Mouse (Mus musculus): ENCODE measurements around the gene Olfr594.
"Not testable (repeated sequence)": the region's sequence is repeated elsewhere in the genome, so short reads cannot be mapped to it uniquely, and the experiment has no call there.

Olfr594 gene

GRCm38 (mm10) chr7:103216696-103217095, at the start of gene Olfr594:
Gene Olfr594 (plus strand): TSS chr7:103216996.
- no peak for DNase-seq (ENCODE audit: low spot score)

DNA sequence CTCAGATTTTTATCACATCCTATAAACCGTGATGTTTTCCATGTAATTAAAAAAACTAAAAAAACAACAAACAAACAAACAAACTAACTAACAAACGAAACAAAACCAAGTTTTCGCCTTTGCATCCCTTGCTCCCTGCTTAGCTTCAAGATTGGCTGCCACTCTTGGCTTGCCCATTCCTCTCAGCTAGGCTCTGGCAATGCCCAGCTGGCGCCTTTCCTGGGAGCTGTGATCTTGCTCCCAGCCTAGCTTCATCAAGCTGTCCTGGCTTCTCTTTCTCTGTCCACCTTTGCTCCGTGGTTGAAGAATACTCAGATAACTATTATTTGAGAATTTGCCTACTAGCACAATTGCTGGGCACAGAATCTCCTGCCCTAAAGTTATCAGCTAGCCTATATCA, 47.1 kb upstream of the Olfr594 start:
- DNase-seq (ENCODE audit: low spot score), result no peak

DNA sequence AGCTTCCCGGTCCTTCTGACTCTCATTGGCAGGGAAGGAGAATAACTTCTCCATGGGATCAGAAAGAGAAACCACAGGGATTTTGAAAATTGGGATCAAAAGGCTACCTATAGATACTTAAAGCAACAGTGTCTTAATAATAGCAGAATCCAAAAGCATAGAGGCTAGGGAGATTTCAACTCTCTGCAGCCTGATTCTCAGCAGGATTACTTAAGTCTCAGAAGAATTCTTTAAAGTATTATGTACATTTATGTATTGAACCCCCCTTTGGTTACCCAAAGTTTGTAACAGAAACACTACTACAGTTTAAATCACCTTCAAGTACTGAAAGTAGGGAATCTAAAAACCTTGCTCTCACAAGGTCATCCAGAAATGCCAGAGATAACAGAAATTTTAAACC, 38.6 kb upstream of the Olfr594 start, which contains the start of gene Olfr591:
Olfr591 (minus strand) TSS at position 101 of the 400 bp plus-strand sequence.
- no peak for DNase-seq (ENCODE audit: low spot score)

DNA sequence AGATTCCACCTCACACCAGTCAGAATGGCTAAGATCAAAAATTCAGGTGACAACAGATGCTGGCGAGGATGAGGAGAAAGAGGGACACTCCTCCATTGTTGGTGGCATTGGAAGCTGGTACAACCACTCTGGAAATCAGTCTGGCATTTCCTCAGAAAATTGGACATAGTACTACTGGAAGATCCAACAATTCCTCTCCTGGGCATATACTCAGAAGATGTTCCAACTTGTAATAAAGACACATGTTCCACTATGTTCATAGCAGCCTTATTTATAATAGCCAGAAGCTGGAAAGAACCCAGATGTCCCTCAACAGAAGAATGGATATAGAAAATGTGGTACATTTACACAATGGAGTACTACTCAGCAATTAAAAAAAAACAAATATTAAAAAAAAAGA, 32.3 kb upstream of the Olfr594 start, which contains the start of gene Olfr592:
Olfr592 (plus strand) TSS at position 301 of the 400 bp plus-strand sequence.
- DNase-seq (ENCODE audit: low spot score), result not testable (repeated sequence)

- no peak for DNase-seq (ENCODE audit: low spot score)
Measured at GRCm38 (mm10) chr7:103211562-103211961, 5.2 kb upstream of the Olfr594 start, which contains the start of gene Olfr593. Gene Olfr593 (plus strand): TSS chr7:103211862.

DNA sequence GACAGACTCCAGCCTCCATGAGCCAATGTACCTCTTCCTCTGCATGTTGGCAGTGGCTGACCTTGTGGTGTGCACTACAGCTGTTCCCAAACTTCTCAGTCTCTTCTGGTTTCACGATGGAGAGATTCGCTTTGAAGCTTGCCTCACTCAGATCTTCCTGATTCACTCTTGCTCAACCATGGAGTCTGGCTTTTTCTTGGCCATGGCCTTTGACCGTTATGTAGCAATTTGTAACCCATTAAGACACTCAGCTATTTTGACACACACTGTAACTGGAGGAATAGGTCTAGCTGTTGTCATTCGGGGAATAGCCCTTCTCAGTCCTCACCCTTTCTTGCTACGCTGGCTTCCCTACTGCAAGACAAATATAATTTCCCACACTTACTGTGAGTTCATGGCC, 4.7 kb upstream of the Olfr594 start:
- DNase-seq (ENCODE audit: low spot score), result not testable (repeated sequence)

DNA sequence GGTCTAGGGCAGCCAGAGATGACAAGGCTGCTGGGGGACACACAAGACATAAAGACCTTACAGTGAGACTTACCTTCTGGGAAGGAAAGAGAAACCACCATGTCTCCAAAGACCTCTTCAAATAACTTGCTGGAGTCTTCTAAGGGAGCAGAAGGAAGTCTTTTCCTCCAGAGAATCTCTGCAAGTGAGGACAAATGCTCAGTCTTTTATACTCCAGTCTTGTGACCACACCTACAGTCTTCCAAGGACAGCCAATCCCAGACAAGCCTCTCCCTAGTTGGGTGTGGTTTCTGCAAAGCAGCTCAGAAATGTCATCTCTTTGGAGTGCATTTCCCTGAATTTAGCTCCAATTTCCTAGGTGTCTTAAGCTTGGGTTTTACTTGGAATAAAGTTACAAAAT, 35.6 kb downstream of the Olfr594 start, which contains the start of gene Usp17ld:
Usp17ld (minus strand) TSS at position 101 of the 400 bp plus-strand sequence.
- not testable (repeated sequence) for DNase-seq (ENCODE audit: low spot score)
